Mouse (Mus musculus): ENCODE results near the gene Notch2. TPM values are rescaled to one million over a fixed set of nuclear protein-coding genes. Genes with fewer than 3 reads are reported as not detected.

The Notch2 gene
- polyA plus RNA-seq, 1 experiment: 5.2 TPM

- Histone ChIP-seq H3K27me3 (ENCODE audit: control insufficient read depth, insufficient read depth, low read length) (no peaks in the 10 kb centered on the region), H3K4me3 (ENCODE audit: control insufficient read depth, low read depth, low read length) (no peak overlapping the region), H3K27ac (ENCODE audit: control insufficient read depth, insufficient read depth, low read depth, low read length) (no peak overlapping the region), H3K36me3 (ENCODE audit: control insufficient read depth, insufficient read depth, low read length) (no peaks in the 10 kb centered on the region), H3K4me1 (ENCODE audit: control insufficient read depth, insufficient read depth, low read length) (peaks cover 3% of the 10 kb centered on the region; the same call in 1 of the 2 replicates)
- TF ChIP-seq CTCF (IDR thresholded peaks at IDR 0.05; ENCODE audit: control insufficient read depth, insufficient read depth, insufficient replicate concordance, low read depth, low read length) (no peak), POLR2A (IDR thresholded peaks at IDR 0.05; ENCODE audit: control insufficient read depth, low read depth, low read length) (no peak)
Measured at GRCm38 (mm10) chr3:97972707-97973106, 40.6 kb upstream of the Notch2 start.

DNA sequence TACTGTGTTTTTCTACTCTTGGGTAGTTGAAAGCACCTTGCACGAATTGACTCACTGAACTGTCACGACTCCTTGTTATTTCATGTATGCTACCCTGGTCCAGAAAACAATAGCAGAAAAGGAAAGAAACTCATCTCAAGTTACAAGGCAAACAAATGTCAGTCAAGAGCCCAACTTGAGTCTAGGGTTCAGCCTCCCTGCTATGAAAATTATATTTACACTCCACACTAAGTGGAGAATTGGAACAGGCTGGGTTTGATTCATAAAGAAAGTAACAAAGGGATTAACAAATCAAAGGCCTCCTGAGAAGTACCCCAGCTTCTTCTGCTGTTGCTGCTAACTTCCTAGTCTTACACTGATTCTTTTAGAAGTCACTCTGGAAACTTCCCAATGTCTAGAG, 40.0 kb upstream of the Notch2 start:
- TF ChIP-seq POLR2A (IDR thresholded peaks at IDR 0.05; ENCODE audit: control insufficient read depth, low read depth, low read length) (no peak), CTCF (IDR thresholded peaks at IDR 0.05; ENCODE audit: control insufficient read depth, insufficient read depth, insufficient replicate concordance, low read depth, low read length) (no peak)
- Histone ChIP-seq H3K27me3 (ENCODE audit: control insufficient read depth, insufficient read depth, low read length) (no peaks in the 10 kb centered on the region), H3K36me3 (ENCODE audit: control insufficient read depth, insufficient read depth, low read length) (no peaks in the 10 kb centered on the region), H3K4me3 (ENCODE audit: control insufficient read depth, low read depth, low read length) (no peak overlapping the region), H3K27ac (ENCODE audit: control insufficient read depth, insufficient read depth, low read depth, low read length) (no peak overlapping the region), H3K4me1 (ENCODE audit: control insufficient read depth, insufficient read depth, low read length) (peaks cover 3% of the 10 kb centered on the region; the same call in 1 of the 2 replicates)

DNA sequence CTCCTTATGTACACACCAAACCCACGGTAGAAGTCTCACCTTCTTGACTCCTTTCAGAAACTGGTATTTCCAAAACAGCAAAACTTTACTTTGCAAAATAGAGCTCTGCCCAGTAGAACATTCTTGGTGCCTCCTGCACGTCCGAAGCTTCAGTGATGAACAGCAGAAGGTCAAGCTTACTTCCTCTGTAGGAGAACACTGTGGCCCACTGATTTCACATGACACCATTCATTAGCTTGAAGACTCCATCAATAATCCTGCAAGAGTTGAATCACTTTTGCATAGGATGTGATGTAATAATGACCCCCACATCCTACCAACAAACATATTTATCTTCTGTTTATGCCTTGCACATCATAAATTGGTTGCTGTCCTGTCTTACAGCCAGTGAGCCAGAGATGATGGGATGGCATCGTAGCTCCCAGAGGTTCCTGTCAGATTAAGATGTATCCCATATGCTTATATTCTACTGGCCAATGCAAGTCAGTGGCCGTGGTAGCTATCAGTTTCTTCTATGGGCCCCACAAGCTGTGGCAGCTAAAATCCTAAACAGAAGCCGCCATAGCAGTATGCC, 39.0 kb upstream of the Notch2 start:
- H3K27me3 ChIP-seq (ENCODE audit: control insufficient read depth, insufficient read depth, low read length): no peaks in the 10 kb centered on the region
- no peak for TF ChIP-seq CTCF (IDR thresholded peaks at IDR 0.05; ENCODE audit: control insufficient read depth, insufficient read depth, insufficient replicate concordance, low read depth, low read length)
- no peak for TF ChIP-seq POLR2A (IDR thresholded peaks at IDR 0.05; ENCODE audit: control insufficient read depth, low read depth, low read length)
- peaks cover 3% of the 10 kb centered on the region; the same call in 1 of the 2 replicates for H3K4me1 ChIP-seq (ENCODE audit: control insufficient read depth, insufficient read depth, low read length)
- no peak overlapping the region for H3K4me3 ChIP-seq (ENCODE audit: control insufficient read depth, low read depth, low read length)
- no peak overlapping the region for H3K27ac ChIP-seq (ENCODE audit: control insufficient read depth, insufficient read depth, low read depth, low read length)
- no peaks in the 10 kb centered on the region for H3K36me3 ChIP-seq (ENCODE audit: control insufficient read depth, insufficient read depth, low read length)

DNA sequence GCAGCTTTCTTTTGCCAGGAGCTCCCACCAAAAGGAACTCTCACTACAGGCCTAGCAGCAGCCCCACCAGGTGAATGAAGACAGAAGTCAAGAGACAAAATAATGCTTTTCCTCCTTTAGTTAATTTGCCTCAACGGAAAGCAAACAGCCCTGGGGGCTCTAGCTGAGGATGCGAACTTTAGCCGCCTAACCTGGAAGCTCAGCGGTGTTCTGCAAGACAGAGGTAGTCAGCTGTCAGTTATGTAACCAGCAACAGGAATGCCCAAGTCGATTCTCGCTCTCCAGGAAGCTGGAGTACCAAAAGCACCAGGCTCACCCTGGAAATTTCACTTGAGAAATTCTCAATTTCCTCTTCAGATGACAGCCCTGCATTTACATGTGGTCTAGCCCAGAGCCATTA, 36.6 kb upstream of the Notch2 start:
- Histone ChIP-seq H3K36me3 (ENCODE audit: control insufficient read depth, insufficient read depth, low read length) (no peaks in the 10 kb centered on the region), H3K4me3 (ENCODE audit: control insufficient read depth, low read depth, low read length) (no peak overlapping the region), H3K27me3 (ENCODE audit: control insufficient read depth, insufficient read depth, low read length) (no peaks in the 10 kb centered on the region), H3K27ac (ENCODE audit: control insufficient read depth, insufficient read depth, low read depth, low read length) (no peak overlapping the region), H3K4me1 (ENCODE audit: control insufficient read depth, insufficient read depth, low read length) (peaks cover 3% of the 10 kb centered on the region; the same call in 1 of the 2 replicates)
- TF ChIP-seq CTCF (IDR thresholded peaks at IDR 0.05; ENCODE audit: control insufficient read depth, insufficient read depth, insufficient replicate concordance, low read depth, low read length) (no peak), POLR2A (IDR thresholded peaks at IDR 0.05; ENCODE audit: control insufficient read depth, low read depth, low read length) (no peak)

GRCm38 (mm10) chr3:97978710-97979109, 34.6 kb upstream of the Notch2 start:
- H3K27me3 ChIP-seq (ENCODE audit: control insufficient read depth, insufficient read depth, low read length): no peaks in the 10 kb centered on the region
- H3K36me3 ChIP-seq (ENCODE audit: control insufficient read depth, insufficient read depth, low read length): no peaks in the 10 kb centered on the region
- no peak overlapping the region for H3K27ac ChIP-seq (ENCODE audit: control insufficient read depth, insufficient read depth, low read depth, low read length)
- H3K4me3 ChIP-seq (ENCODE audit: control insufficient read depth, low read depth, low read length): no peak overlapping the region
- TF ChIP-seq POLR2A (IDR thresholded peaks at IDR 0.05; ENCODE audit: control insufficient read depth, low read depth, low read length): no peak
- no peak for TF ChIP-seq CTCF (IDR thresholded peaks at IDR 0.05; ENCODE audit: control insufficient read depth, insufficient read depth, insufficient replicate concordance, low read depth, low read length)
- H3K4me1 ChIP-seq (ENCODE audit: control insufficient read depth, insufficient read depth, low read length): no peaks in the 10 kb centered on the region

DNA sequence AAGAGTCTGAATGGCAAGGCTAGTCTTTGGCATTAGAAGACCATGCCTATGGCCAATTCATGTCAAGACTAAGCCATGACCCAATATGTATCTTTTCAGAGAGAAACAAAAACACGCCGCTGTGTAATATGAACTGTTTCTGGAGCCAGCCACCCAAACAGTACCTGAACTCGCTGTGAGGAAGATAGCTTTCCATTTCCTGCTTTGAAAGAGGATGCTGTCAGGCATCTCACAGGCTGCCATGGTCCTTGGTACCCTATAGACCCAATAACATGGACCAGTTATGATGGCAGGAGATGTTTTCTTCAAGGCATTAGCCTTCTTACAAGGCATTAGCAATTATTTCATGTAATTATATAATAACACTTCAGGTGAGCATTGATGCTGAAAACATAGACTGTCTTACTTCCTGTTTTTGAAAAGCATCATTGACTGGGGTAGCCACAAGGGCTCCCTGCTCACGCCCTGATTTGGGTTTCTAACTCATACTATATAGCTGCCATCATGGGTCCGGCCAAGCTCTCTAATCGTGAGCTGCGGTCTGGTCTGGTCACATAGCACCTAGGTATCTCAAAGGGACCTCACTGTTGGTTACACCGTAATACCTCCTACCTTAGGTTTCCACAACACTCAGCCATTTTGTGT, 32.5 kb upstream of the Notch2 start:
- Histone ChIP-seq H3K27me3 (ENCODE audit: control insufficient read depth, insufficient read depth, low read length) (no peaks in the 10 kb centered on the region), H3K36me3 (ENCODE audit: control insufficient read depth, insufficient read depth, low read length) (no peaks in the 10 kb centered on the region), H3K4me1 (ENCODE audit: control insufficient read depth, insufficient read depth, low read length) (no peaks in the 10 kb centered on the region), H3K27ac (ENCODE audit: control insufficient read depth, insufficient read depth, low read depth, low read length) (no peak overlapping the region), H3K4me3 (ENCODE audit: control insufficient read depth, low read depth, low read length) (no peak overlapping the region)
- TF ChIP-seq POLR2A (IDR thresholded peaks at IDR 0.05; ENCODE audit: control insufficient read depth, low read depth, low read length): no peak
- TF ChIP-seq CTCF (IDR thresholded peaks at IDR 0.05; ENCODE audit: control insufficient read depth, insufficient read depth, insufficient replicate concordance, low read depth, low read length): no peak

DNA sequence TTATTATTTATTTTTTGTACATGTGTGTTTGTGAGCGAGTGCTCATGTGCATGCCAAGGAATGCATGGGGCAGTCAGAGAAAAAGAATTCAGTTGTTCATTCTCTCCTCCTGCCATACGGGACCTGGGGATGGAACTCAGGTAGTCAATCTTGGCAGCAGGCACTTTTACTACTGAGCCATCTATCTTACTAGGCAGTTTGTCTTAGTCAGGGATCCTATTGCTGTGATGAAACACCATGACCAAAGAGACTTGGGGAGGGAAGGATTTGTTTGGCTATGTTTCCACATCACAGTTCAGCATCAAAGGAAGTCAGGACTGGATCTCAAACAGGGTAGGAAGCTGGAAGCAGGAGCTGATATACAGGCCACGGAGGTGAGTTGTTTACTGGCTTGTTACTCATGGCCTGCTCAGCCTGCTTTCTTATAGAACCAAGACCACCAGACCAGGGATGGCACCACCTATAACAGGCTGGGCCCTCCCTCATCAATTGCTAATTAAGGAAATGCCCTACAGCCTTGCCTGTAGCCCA, 31.9 kb upstream of the Notch2 start:
- H3K27ac ChIP-seq (ENCODE audit: control insufficient read depth, insufficient read depth, low read depth, low read length): no peak overlapping the region
- TF ChIP-seq POLR2A (IDR thresholded peaks at IDR 0.05; ENCODE audit: control insufficient read depth, low read depth, low read length): no peak
- TF ChIP-seq CTCF (IDR thresholded peaks at IDR 0.05; ENCODE audit: control insufficient read depth, insufficient read depth, insufficient replicate concordance, low read depth, low read length): no peak
- no peaks in the 10 kb centered on the region for H3K27me3 ChIP-seq (ENCODE audit: control insufficient read depth, insufficient read depth, low read length)
- no peak overlapping the region for H3K4me3 ChIP-seq (ENCODE audit: control insufficient read depth, low read depth, low read length)
- no peaks in the 10 kb centered on the region for H3K36me3 ChIP-seq (ENCODE audit: control insufficient read depth, insufficient read depth, low read length)
- no peaks in the 10 kb centered on the region for H3K4me1 ChIP-seq (ENCODE audit: control insufficient read depth, insufficient read depth, low read length)

Data from testis, adult 2 months (tissue).